Mouse (Mus musculus): ENCODE data around the gene Olfr531. TPM values are rescaled to one million over a fixed set of nuclear protein-coding genes. Genes with fewer than 3 reads are reported as not detected.

Olfr531 gene
- total RNA-seq (2021), result not detected
- long read RNA-seq, experiment 1, result 0 reads
- long read RNA-seq, experiment 2, result 0 reads

- DNase-seq, result no peak
Measured at GRCm38 (mm10) chr7:140402818-140403217, at the start of gene Olfr531. TSS of gene Olfr531 (minus strand) at chr7:140402918.

GRCm38 (mm10) chr7:140443141-140443540 is 40.4 kb upstream of the Olfr531 start:
- DNase-seq, result no peak

GRCm38 (mm10) chr7:140421539-140421938 is 18.8 kb upstream of the Olfr531 start, which contains the start of gene Olfr532:
TSS of gene Olfr532 (minus strand) at chr7:140421639.
- DNase-seq, result no peak

GRCm38 (mm10) chr7:140376911-140377310 is 25.8 kb downstream of the Olfr531 start:
- DNase-seq, result no peak

DNA sequence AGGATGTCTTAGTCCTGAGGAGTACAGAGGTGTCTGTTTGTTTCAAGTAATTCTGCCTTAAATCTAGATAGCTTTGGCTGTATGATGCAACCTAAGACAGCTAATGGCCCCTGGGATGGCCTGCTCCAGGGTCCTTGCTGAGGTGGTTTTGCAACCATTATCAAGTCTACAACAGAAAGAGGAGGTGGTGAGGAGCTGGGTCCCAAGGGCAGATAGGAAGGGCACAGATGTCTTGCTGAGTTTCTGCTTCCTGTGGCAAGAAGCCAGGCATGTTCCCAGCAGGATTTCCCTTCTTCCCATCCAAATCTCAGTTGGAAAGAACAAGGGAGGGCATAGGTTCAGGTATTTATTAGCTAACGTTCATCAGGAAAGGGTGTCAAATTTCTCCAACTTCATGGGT is 26.5 kb downstream of the Olfr531 start, which contains the start of gene Olfr530:
Gene Olfr530, minus strand, starts transcription at position 101 of the 400 bp plus-strand sequence.
- DNase-seq, result no peak

DNA sequence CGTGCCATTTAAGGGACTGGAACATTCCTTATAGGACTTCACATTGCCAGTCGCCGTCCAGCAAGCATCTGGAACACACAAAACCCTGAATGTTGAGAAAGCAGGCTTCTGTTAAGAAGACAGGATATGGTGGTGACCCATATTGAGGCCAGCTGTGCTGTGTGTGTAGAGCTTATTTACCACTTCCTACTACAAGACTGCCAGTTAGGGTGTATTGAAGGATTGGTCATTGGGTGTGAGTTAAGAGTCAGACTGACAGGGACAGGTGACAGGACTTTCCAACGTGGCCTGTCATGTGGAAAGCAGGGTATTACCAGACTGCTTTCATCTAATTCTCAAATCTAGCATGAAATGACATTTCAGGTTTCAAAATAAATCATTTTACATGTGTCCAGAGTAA is 28.4 kb downstream of the Olfr531 start:
- DNase-seq, result no peak

DNA sequence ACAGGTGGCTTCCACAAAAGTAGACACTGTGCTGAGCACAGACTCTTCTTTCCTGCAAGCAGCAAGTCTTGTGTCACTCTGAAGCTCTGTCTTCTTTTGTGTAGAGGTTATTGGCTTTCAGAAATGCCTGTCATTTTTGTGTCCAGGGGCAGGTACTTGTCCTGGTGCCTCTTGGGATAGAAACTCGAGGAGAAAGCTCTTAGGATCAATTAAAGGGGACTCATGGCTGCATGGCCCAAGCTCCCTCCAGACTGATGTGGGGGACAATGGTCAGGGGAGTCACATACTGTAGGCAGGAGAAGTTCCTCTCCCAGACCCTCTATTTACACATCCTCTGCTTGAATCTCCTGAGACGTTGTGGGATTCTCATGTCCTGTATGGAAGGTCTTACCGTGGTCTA is 41.1 kb downstream of the Olfr531 start, which contains the start of gene Olfr60:
Gene Olfr60, minus strand, starts transcription at position 101 of the 400 bp plus-strand sequence.
- DNase-seq, result no peak

Other genes with a start within 250 kb of the Olfr531 start
- under 1 TPM; 0.35 to 0.41 TPM for gene Sprn, start 248.0 kb downstream of the Olfr531 start, total RNA-seq (2021)
- gene Olfr522, start 238.2 kb downstream of the Olfr531 start, total RNA-seq (2021), result not detected
- gene Olfr523, start 229.7 kb downstream of the Olfr531 start, total RNA-seq (2021), result not detected
- gene Olfr524, start 197.0 kb downstream of the Olfr531 start, total RNA-seq (2021), result not detected
- under 1 TPM in 1 of 2 experiments, not detected in 1; 0.20 TPM for gene Cd163l1, start 184.7 kb downstream of the Olfr531 start, total RNA-seq (2021)
- not detected for gene 5830411N06Rik, start 155.6 kb downstream of the Olfr531 start, total RNA-seq (2021)
- not detected for gene Olfr525, start 82.1 kb downstream of the Olfr531 start, total RNA-seq (2021)
- not detected for gene Olfr527, start 68.9 kb downstream of the Olfr531 start, total RNA-seq (2021)
- gene Olfr60, start 41.2 kb downstream of the Olfr531 start, total RNA-seq (2021), result not detected
- gene Olfr530, start 26.6 kb downstream of the Olfr531 start, total RNA-seq (2021), result not detected
- not detected for gene Olfr532, start 18.7 kb upstream of the Olfr531 start, total RNA-seq (2021)
- gene Olfr533, start 60.5 kb upstream of the Olfr531 start, total RNA-seq (2021), result not detected
- not detected for gene Olfr535, start 81.3 kb upstream of the Olfr531 start, total RNA-seq (2021)
- gene Olfr536, start 104.5 kb upstream of the Olfr531 start, total RNA-seq (2021), result not detected
- not detected for gene Olfr538, start 165.0 kb upstream of the Olfr531 start, total RNA-seq (2021)
- not detected for gene Olfr46, start 198.4 kb upstream of the Olfr531 start, total RNA-seq (2021)
- gene Olfr61, start 226.1 kb upstream of the Olfr531 start, total RNA-seq (2021), result not detected
- gene Olfr53, start 243.5 kb upstream of the Olfr531 start, total RNA-seq (2021), result not detected

Data from heart, adult 18-20 months (tissue).